Mouse (Mus musculus) midbrain, embryonic 16.5 days (tissue): ENCODE measurements around the gene Pard3b. TPM values are rescaled to one million over a fixed set of nuclear protein-coding genes. Genes with fewer than 3 reads are reported as not detected.

ENCODE experiments used
- ATAC-seq: fragments of 200-750 bp; cut with Nextera tagmentation; 2 replicates; pipeline ENCODE4 v1.8.0; 2017; ENCODE audit warnings: moderate TSS enrichment
- H3K27ac ChIP-seq: fragments of 300-500 bp; sonication (generic); 2 replicates; pipeline ENCODE4 v1.5.1; 2014; ENCODE audit warnings: mild to moderate bottlenecking, low read length, mixed read lengths
- H3K27me3 ChIP-seq: fragments of 300-500 bp; sonication (generic); 2 replicates; pipeline ENCODE4 v1.6.1; 2014; ENCODE audit warnings: low read depth, low read length, mixed read lengths; ENCODE audit not compliant: control insufficient read depth, insufficient read depth
- H3K36me3 ChIP-seq: fragments of 300-500 bp; sonication (generic); 2 replicates; pipeline ENCODE4 v1.6.1; 2014; ENCODE audit warnings: mild to moderate bottlenecking, low read length, moderate library complexity, mixed read lengths; ENCODE audit not compliant: control insufficient read depth, insufficient read depth
- H3K4me1 ChIP-seq: fragments of 300-500 bp; sonication (generic); 2 replicates; pipeline ENCODE4 v1.6.1; 2014; ENCODE audit warnings: mild to moderate bottlenecking, low read length, mixed read lengths; ENCODE audit not compliant: control insufficient read depth, insufficient read depth
- H3K4me2 ChIP-seq: fragments of 300-500 bp; sonication (generic); 2 replicates; pipeline ENCODE4 v1.6.1; 2014; ENCODE audit warnings: mild to moderate bottlenecking, low read length, mixed read lengths
- H3K4me3 ChIP-seq: fragments of 300-500 bp; sonication (generic); 2 replicates; pipeline ENCODE4 v1.5.1; 2014; ENCODE audit warnings: low read depth, mild to moderate bottlenecking, low read length, moderate library complexity, mixed read lengths
- H3K9ac ChIP-seq: fragments of 300-500 bp; sonication (generic); 2 replicates; pipeline ENCODE4 v1.6.1; 2014; ENCODE audit warnings: low read depth, low read length, mixed read lengths
- H3K9me3 ChIP-seq: fragments of 300-500 bp; sonication (generic); replicated peaks from 2 replicates; pipeline ENCODE4 v1.6.1; 2014; ENCODE audit warnings: mild to moderate bottlenecking, low read length, mixed read lengths; ENCODE audit not compliant: control insufficient read depth, poor library complexity, severe bottlenecking
- WGBS: fragments of 180-500 bp; shearing (Covaris S2); extraction: QIAGEN DNeasy Blood & Tissue Kit; methylation state at CpG from one replicate; pipeline ENCODE4 v1.1.7; 2014; 5-methylcytosine and 5-hydroxymethylcytosine counted together
- polyA plus RNA-seq: library from polyadenylated mRNA; unstranded; fragments of >200 nt; fragmentation: Nextera tagmentation; extraction: Ambion mirVana; gene quantifications from 2 replicates; pipeline ENCODE4 v1.2.1, GENCODE M21; 2015

Gene Pard3b
- polyA plus RNA-seq, 1 experiment from 2014 or later: 7.2 TPM

GRCm38 (mm10) chr1:62412019-62412418 is 773.4 kb downstream of the Pard3b start:
- Histone ChIP-seq H3K27ac (no peak overlapping the region), H3K4me2 (no peak overlapping the region), H3K27me3 (no peaks in the 10 kb centered on the region), H3K4me1 (no peaks in the 10 kb centered on the region), H3K9ac (no peak overlapping the region), H3K4me3 (no peak overlapping the region), H3K9me3 (no peaks in the 10 kb centered on the region), H3K36me3 (no peaks in the 10 kb centered on the region)
- no peak for ATAC-seq
- WGBS: 86% methylated on average over 4 of the region's 4 CpGs

DNA sequence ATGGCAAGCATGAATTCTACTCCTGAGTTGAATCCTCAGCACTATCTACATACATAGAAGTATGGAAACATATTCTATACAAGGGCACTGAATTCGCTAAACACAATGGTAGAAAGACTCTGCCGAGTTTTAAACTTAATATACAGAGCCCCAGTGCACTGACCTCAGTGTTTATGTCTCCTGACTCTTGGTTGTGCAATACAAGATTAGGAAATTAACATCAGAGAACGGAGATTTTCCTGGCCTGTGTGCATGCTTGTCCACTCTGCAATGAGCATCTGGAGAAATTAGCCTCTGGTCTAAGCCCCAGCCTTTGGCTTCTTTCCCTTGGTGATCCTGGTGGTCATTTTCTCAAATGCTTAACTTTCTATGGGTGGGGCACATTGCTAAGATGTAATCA is 774.4 kb downstream of the Pard3b start:
- ATAC-seq: no peak
- Histone ChIP-seq H3K4me2 (no peak overlapping the region), H3K4me1 (no peaks in the 10 kb centered on the region), H3K4me3 (no peak overlapping the region), H3K9me3 (no peaks in the 10 kb centered on the region), H3K9ac (no peak overlapping the region), H3K36me3 (no peaks in the 10 kb centered on the region), H3K27ac (no peak overlapping the region), H3K27me3 (no peaks in the 10 kb centered on the region)
- WGBS: 91% methylated on average over 3 of the region's 3 CpGs

DNA sequence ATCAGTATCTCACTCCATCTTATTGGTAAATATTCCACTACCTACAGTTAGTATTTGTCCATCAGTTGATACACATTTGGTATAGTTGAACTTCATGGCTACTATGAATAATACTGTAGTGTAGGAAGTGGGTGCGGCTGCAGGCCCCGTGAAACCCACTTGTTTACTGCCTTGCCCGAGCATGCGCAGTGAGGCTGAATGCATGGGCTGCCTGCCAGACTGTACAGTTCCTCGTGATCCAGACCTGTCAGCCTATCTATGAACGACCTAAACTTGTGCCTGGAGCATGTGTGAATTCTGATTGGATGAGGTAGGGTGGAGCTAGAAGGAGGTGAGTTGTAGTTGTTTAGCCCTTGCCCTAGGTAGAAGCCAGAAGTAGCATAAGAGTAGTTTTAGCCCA is 775.9 kb downstream of the Pard3b start:
- no peak overlapping the region for H3K9ac ChIP-seq
- H3K27me3 ChIP-seq: no peaks in the 10 kb centered on the region
- H3K4me1 ChIP-seq: no peaks in the 10 kb centered on the region
- H3K4me2 ChIP-seq: no peak overlapping the region
- no peak overlapping the region for H3K4me3 ChIP-seq
- no peak overlapping the region for H3K27ac ChIP-seq
- H3K9me3 ChIP-seq: no peaks in the 10 kb centered on the region
- 92% methylated on average over 6 of the region's 6 CpGs for WGBS
- no peaks in the 10 kb centered on the region for H3K36me3 ChIP-seq
- no peak for ATAC-seq

- no peaks in the 10 kb centered on the region for H3K4me1 ChIP-seq
- no peak overlapping the region for H3K4me3 ChIP-seq
- no peaks in the 10 kb centered on the region for H3K9me3 ChIP-seq
- no peak overlapping the region for H3K27ac ChIP-seq
- 90% methylated on average over 10 of the region's 10 CpGs for WGBS
- H3K27me3 ChIP-seq: no peaks in the 10 kb centered on the region
- ATAC-seq: no peak
- H3K4me2 ChIP-seq: no peak overlapping the region
- H3K9ac ChIP-seq: no peak overlapping the region
- H3K36me3 ChIP-seq: no peaks in the 10 kb centered on the region
Measured at GRCm38 (mm10) chr1:62416627-62417374, 778.2 kb downstream of the Pard3b start.

DNA sequence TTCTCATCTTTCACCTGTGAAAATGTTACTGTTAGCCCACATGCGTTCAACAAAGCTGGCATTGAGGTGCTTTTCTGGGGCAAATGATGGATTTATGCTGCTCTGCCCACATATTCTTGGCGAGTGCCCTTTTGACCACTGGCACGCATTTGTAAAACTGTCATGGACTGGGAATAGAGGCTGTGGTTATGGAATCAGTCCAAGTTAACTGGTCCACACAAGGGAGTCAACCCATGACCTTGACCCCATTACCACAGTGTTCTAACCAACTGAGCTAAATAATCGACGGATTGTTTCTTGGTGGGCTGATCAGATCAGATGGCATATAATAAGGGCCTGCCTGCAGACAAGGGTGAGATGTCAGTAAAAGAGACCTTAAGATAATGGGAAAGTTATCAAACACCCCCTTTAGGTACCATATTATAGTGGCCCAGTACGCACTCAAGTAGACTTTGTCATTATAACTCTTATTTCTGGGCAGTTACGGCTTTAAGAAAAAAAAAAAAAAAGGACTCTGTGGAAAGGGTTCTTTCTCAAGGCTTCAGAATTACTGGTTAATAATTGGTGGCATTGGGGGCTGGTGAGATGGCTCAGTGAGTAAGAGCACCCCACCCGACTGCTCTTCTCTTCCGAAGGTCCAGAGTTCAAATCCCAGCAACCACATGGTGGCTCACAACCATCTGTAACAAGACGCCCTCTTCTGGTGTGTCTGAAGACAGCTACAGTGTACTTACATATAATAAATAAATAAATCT is 784.4 kb downstream of the Pard3b start:
- no peaks in the 10 kb centered on the region for H3K4me1 ChIP-seq
- ATAC-seq: no peak
- H3K27me3 ChIP-seq: no peaks in the 10 kb centered on the region
- no peaks in the 10 kb centered on the region for H3K36me3 ChIP-seq
- no peak overlapping the region for H3K4me2 ChIP-seq
- no peaks in the 10 kb centered on the region for H3K9me3 ChIP-seq
- H3K4me3 ChIP-seq: no peak overlapping the region
- no peak overlapping the region for H3K9ac ChIP-seq
- H3K27ac ChIP-seq: no peak overlapping the region
- 89% methylated on average over 10 of the region's 10 CpGs for WGBS

- ATAC-seq: no peak
- Histone ChIP-seq H3K27ac (no peak overlapping the region), H3K9ac (no peak overlapping the region), H3K4me1 (no peaks in the 10 kb centered on the region), H3K4me3 (no peak overlapping the region), H3K27me3 (no peaks in the 10 kb centered on the region), H3K36me3 (no peaks in the 10 kb centered on the region), H3K4me2 (no peak overlapping the region), H3K9me3 (no peaks in the 10 kb centered on the region)
- 89% methylated on average over 2 of the region's 2 CpGs for WGBS
Measured at GRCm38 (mm10) chr1:62425369-62425768, 786.7 kb downstream of the Pard3b start.

GRCm38 (mm10) chr1:62428736-62429135 is 790.1 kb downstream of the Pard3b start:
- no peak overlapping the region for H3K4me2 ChIP-seq
- H3K4me1 ChIP-seq: no peaks in the 10 kb centered on the region
- H3K9me3 ChIP-seq: no peaks in the 10 kb centered on the region
- no peak overlapping the region for H3K9ac ChIP-seq
- no peak overlapping the region for H3K4me3 ChIP-seq
- H3K27me3 ChIP-seq: no peaks in the 10 kb centered on the region
- no peaks in the 10 kb centered on the region for H3K36me3 ChIP-seq
- H3K27ac ChIP-seq: no peak overlapping the region
- WGBS: 74% methylated on average over 6 of the region's 6 CpGs
- ATAC-seq: no peak

GRCm38 (mm10) chr1:62429333-62430182 is 790.9 kb downstream of the Pard3b start:
- Histone ChIP-seq H3K9me3 (no peaks in the 10 kb centered on the region), H3K4me1 (no peaks in the 10 kb centered on the region), H3K9ac (no peak overlapping the region), H3K4me2 (peak overlapping the region; percentile 9; the same call in 1 of the 2 replicates), H3K36me3 (no peaks in the 10 kb centered on the region), H3K27me3 (no peaks in the 10 kb centered on the region), H3K27ac (no peak overlapping the region), H3K4me3 (no peak overlapping the region)
- ATAC-seq: no peak
- WGBS: 33% methylated on average over 17 of the region's 17 CpGs
